ENCODE assay signal across 8 mouse cellular contexts in the genomic region with DNA sequence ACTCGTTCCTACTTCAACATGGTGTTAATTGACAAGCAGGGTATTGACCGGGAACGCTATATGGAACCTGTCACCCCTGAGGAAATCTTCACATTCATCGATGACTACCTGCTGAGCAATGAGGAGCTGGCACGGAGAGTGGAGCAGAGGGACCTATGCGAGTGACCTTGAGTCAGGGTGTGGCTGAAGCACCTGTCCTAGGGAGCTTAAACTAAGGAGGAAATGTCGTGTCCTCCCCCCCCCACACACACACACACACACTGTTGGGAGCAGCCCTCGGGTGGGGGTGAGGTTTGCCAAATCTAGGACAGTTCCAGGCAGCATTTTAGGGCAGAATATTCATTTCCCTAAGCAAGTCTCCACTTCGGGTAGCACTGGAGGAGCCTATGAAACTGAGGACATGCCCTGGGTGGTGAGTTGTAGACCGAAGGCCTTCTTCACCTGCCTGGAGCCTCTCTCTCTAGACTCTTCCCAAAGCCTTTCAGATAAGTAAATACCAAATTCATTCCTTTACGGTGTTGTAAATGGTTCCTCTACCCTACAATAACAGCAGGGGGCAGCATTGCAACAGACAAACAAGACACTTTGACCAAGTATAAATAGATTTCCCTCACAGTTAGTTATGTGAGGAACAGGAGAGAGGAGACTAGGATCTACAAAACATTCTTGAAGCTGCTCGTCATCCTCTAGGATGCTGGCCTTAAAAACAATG. TPM values are rescaled to one million over a fixed set of nuclear protein-coding genes. Genes with fewer than 3 reads are reported as not detected.
DNase-seq lines count a peak whose midpoint lies in the region; ATAC-seq lines count a peak whose summit lies in the region.

No protein-coding gene starts in this region.

- no peak for ATAC-seq in heart, embryonic 12.5 days (ENCODE audit: insufficient number of reproducible peaks, low FRiP score)

- no peaks in the 10 kb centered on the region for H3K9me3 ChIP-seq in heart, embryonic 12.5 days (replicated peaks)

- no peak overlapping the region for H3K9ac ChIP-seq in heart, embryonic 12.5 days

- no peak overlapping the region for H3K4me3 ChIP-seq in heart, embryonic 12.5 days

- H3K4me2 ChIP-seq in heart, embryonic 12.5 days, result no peak overlapping the region

- DNase-seq in heart, adult 8-10 months (ENCODE audit: low spot score), result peak; percentile 26
- DNase-seq in A20 (ENCODE audit: low read depth, low spot score) (peak; percentile 43), MEL-GATA-1-ER (ENCODE audit: extremely low read depth, low read depth) (peak; percentile 65)
- DNase-seq in frontal cortex, postnatal 36 days (ENCODE audit: low spot score in 2 of 2), result peak; percentile 6 to 31
- DNase-seq in left cerebral cortex, adult 9 months (ENCODE audit: low spot score in 2 of 2), result peak; percentile 2 to 59
- DNase-seq in skeletal muscle tissue, adult 2 months (ENCODE audit: low read depth, low spot score), result peak; percentile 34
- no peak for DNase-seq in gastrocnemius, postnatal 14 days

- intact Hi-C loops in gastrocnemius, postnatal 14 days (cut with DNase I; ENCODE audit: low total_unique reads), result no loop called here

- WGBS in heart, embryonic 12.5 days, result 48% methylated on average over 12 of the region's 12 CpGs

- H3K27me3 ChIP-seq in heart, embryonic 12.5 days (replicated peaks), result no peaks in the 10 kb centered on the region

- no peaks in the 10 kb centered on the region for H3K36me3 ChIP-seq in heart, embryonic 12.5 days

- H3K27ac ChIP-seq in heart, embryonic 12.5 days (ENCODE audit: poor library complexity, severe bottlenecking), result no peak overlapping the region

- H3K4me1 ChIP-seq in heart, embryonic 12.5 days (replicated peaks), result peaks cover 11% of the 10 kb centered on the region

RNA-seq across cellular contexts. Expression of gene Srpx2, which starts 23.2 kb away (rescaled TPM):
- 1 to 10 TPM; 2.2 to 5.2 (median 3.0) TPM for total RNA-seq in heart, adult 8-10 months (2022)
- 3.3 and 4.1 TPM in 2 replicates for polyA plus RNA-seq in heart, embryonic 12.5 days (2016; fragmentation: Nextera tagmentation; extraction: Ambion mirVana)
- 1 to 10 TPM; 8.4 to 8.7 TPM for total RNA-seq in gastrocnemius, postnatal 14 days (2021)

RNA-seq across cellular contexts. Expression of gene Tspan6, which starts 33.2 kb away (rescaled TPM):
- total RNA-seq in heart, adult 8-10 months (2022), result 1 to 10 TPM; 5.5 to 7.5 (median 6.9) TPM
- 157 and 158 TPM in 2 replicates for polyA plus RNA-seq in heart, embryonic 12.5 days (2016; fragmentation: Nextera tagmentation; extraction: Ambion mirVana)
- total RNA-seq in gastrocnemius, postnatal 14 days (2021), result 10 to 100 TPM; 12.3 to 13.0 TPM

RNA-seq across cellular contexts. Expression of gene Sytl4, which starts 50.2 kb away (rescaled TPM):
- 1 to 10 TPM; 1.2 to 2.8 (median 2.3) TPM for total RNA-seq in heart, adult 8-10 months (2022)
- polyA plus RNA-seq in heart, embryonic 12.5 days (2016; fragmentation: Nextera tagmentation; extraction: Ambion mirVana), result 3.6 and 4.0 TPM in 2 replicates
- total RNA-seq in gastrocnemius, postnatal 14 days (2021), result 1 to 10 TPM in 1 of 2 experiments, under 1 TPM in 1; 0.95 to 1.1 TPM
